Mouse (Mus musculus) granulocyte monocyte progenitor cell, adult 5-6 weeks (primary cell): ENCODE measurements around the gene Peli2. TPM values are rescaled to one million over a fixed set of nuclear protein-coding genes. Genes with fewer than 3 reads are reported as not detected.

Experiments
- ATAC-seq: replicated peaks from 2 replicates; pipeline ENCODE4 v1.8.0; 2016; ENCODE audit warnings: mild to moderate bottlenecking, moderate TSS enrichment, inconsistent platforms; ENCODE audit not compliant: poor library complexity, severe bottlenecking
- total RNA-seq, 2 experiments: library from RNA; stranded (forward) in 1 of 2; stranded (reverse) in 1 of 2; fragments of 200-712, 200-1000 nt in 1 of 2; fragments of >200 nt in 1 of 2; fragmentation: Nextera tagmentation in 1 of 2; gene quantifications; 2 replicates each; pipeline ENCODE4 v1.2.3; 2014 to 2017

The Peli2 gene
- total RNA-seq, 2 experiments from 2014 or later, result 8.7 to 9.9 TPM

DNA sequence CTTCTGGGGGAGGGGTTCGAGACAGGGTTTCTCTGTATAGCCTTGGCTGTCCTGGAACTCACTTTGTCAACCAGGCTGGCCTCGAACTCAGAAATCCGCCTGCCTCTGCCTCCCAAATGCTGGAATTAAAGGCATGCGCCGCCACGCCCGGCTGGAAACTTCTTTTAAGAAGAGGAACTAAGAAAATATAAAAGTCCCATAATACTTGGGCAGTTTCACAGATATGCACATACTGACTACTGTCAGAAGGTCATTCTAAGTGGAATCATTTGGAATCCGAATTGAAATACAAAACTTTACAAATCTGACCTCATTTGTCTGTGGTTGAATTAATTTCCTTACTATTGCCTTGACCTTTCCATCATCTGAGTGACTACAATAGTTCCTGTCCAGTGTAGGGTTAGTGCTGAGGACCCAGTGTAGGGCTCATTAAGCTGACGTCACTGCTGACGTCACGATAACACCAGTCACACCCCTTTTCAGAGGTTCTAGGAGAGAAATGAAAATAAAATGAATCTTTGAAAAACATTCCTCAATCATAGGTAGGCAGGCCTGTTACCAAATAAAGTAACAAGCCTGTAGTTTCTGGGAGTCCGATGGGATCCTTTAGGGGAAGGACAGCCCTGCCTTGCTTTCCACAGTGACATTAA is 209.2 kb downstream of the Peli2 start:
- no peak for ATAC-seq
